Mouse (Mus musculus) C2C12 (cell line): ENCODE results near the gene Nrbf2. TPM values are rescaled to one million over a fixed set of nuclear protein-coding genes. Genes with fewer than 3 reads are reported as not detected.

ENCODE experiments used
- H3K27me3 ChIP-seq: one replicate; pipeline ENCODE4 v1.6.1; 2011; ENCODE audit not compliant: control insufficient read depth, insufficient read depth, insufficient read length
- H3K36me3 ChIP-seq: one replicate; pipeline ENCODE4 v1.6.1; 2011; ENCODE audit not compliant: control insufficient read depth, insufficient read depth
- H3K4me3 ChIP-seq: one replicate; pipeline ENCODE4 v1.5.1; 2011; ENCODE audit warnings: mild to moderate bottlenecking, control low read depth; ENCODE audit not compliant: poor library complexity, insufficient read depth, severe bottlenecking
- H3K79me2 ChIP-seq: one replicate; pipeline ENCODE4 v1.6.1; 2011; ENCODE audit not compliant: control insufficient read depth, insufficient read depth
- H3K79me3 ChIP-seq: one replicate; pipeline ENCODE4 v1.6.1; 2011; ENCODE audit warnings: low read depth, control low read depth
- H3ac ChIP-seq: one replicate; pipeline ENCODE3; 2011; ENCODE audit warnings: low read depth; ENCODE audit not compliant: control insufficient read depth, insufficient read length
- CEBPB ChIP-seq: IDR thresholded peaks from one replicate; pipeline ENCODE4 v1.6.1; 2011; ENCODE audit warnings: low read depth, mild to moderate bottlenecking, control low read depth, moderate library complexity
- CTCF ChIP-seq: IDR thresholded peaks from one replicate; pipeline ENCODE4 v1.5.1; 2011; ENCODE audit not compliant: control insufficient read depth, insufficient read depth, insufficient read length
- FOSL1 ChIP-seq: IDR thresholded peaks from one replicate; pipeline ENCODE4 v1.8.0; 2011; ENCODE audit warnings: mild to moderate bottlenecking, low read length; ENCODE audit not compliant: poor library complexity, insufficient read depth, severe bottlenecking
- MAX ChIP-seq: IDR thresholded peaks from one replicate; pipeline ENCODE4 v1.6.1; 2011; ENCODE audit warnings: mild to moderate bottlenecking, control low read depth
- MYOD1 ChIP-seq: IDR thresholded peaks from one replicate; pipeline ENCODE4 v1.6.1; 2011; ENCODE audit warnings: low read depth; ENCODE audit not compliant: control insufficient read depth, insufficient read length
- MYOG ChIP-seq: IDR thresholded peaks from one replicate; pipeline ENCODE4 v1.6.1; 2011; ENCODE audit not compliant: control insufficient read depth, insufficient read length; ENCODE audit errors: extremely low read depth
- USF1 ChIP-seq: IDR thresholded peaks from one replicate; pipeline ENCODE4 v1.6.1; 2011; ENCODE audit warnings: low read depth, mild to moderate bottlenecking, control low read depth, moderate library complexity
- polyA plus RNA-seq: library from polyadenylated mRNA; unstranded; fragments of >200 nt; fragmentation: generic; extraction: Trizol; gene quantifications from one replicate; pipeline ENCODE4 v1.2.1, GENCODE M21; 2012; ENCODE audit warnings: missing spikeins

Gene Nrbf2
- polyA plus RNA-seq, 1 experiment: 14.8 TPM

DNA sequence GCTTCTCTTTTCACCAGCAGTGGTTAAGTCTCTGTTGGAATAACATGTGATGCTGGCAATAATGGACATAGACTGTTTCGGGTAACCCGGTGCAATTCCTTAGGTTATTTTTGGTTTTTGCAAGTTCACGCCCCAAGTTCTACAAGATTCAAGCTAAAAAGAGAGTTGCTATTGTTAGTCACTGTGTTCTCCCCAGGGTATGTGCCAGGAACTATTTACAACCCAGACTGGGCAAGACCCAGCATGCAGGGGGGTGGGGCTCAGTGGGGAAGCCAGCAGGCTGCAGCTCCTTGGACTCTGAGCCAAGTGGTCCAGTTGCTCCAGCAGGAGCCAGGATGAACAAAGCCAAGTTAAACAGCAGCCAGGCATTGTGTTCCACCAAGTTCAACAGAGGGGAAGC, 2.8 kb upstream of the Nrbf2 start:
- TF ChIP-seq FOSL1: no peak
- TF ChIP-seq CTCF: no peak
- no peak for TF ChIP-seq MYOG
- no peak for TF ChIP-seq USF1
- TF ChIP-seq MYOD1: no peak
- H3K27me3 ChIP-seq: no peaks in the 10 kb centered on the region
- H3K36me3 ChIP-seq: no peaks in the 10 kb centered on the region
- H3K79me3 ChIP-seq: peaks cover 16% of the 10 kb centered on the region
- H3K79me2 ChIP-seq: peaks cover 21% of the 10 kb centered on the region
- H3K4me3 ChIP-seq: no peak overlapping the region
- H3ac ChIP-seq: no peak overlapping the region

DNA sequence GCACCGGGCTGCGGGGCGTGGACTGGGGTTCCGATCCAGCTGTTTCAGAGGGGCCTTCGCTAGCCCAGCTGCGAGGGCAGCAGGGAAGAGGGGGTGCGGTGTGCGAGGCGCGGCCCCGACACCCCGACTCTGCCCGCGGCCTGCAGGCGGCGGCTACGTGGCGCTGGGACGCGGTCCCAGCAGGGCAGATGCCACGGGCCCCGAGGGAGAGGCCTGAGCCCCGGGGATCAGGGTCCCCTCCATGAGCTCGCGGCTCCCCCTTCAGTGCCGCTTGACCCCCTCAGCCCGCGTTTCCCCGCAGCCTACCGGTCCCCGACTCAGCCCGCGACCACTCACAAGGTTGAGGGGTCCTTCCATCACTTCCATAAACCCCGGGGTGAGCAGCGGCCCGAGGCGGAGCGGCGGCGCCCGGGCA, 337 bp downstream of the Nrbf2 start:
- no peaks in the 10 kb centered on the region for H3K27me3 ChIP-seq
- H3ac ChIP-seq: peak overlapping the region; percentile 99
- H3K79me2 ChIP-seq: peaks cover 52% of the 10 kb centered on the region
- H3K4me3 ChIP-seq: peak overlapping the region; percentile 88
- TF ChIP-seq CEBPB: no peak
- TF ChIP-seq CTCF: no peak
- no peak for TF ChIP-seq MYOD1
- no peak for TF ChIP-seq FOSL1
- TF ChIP-seq MAX: no peak
- TF ChIP-seq MYOG: no peak
- no peak for TF ChIP-seq USF1
- no peaks in the 10 kb centered on the region for H3K36me3 ChIP-seq
- H3K79me3 ChIP-seq: peaks cover 44% of the 10 kb centered on the region

DNA sequence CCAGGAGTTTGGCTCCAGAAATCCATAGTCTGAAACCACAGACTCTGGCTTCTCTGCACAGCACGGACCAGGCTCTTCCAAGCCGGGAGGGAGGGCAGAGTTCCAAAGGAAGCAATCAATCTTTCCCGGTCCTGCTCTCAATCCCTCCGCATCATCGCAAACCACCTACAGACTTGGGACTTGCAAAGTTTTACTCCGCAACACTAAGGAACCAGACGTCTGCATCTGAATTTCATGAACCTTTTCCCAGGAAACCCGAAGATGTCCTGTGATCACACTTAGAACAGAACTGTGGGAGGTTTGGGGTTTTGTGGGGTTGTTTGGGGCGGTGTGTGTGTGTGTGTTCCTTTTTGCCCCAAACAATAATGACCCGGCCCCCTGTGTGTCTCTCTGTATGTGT, 794 bp downstream of the Nrbf2 start:
- H3ac ChIP-seq: peak overlapping the region; percentile 99
- no peaks in the 10 kb centered on the region for H3K36me3 ChIP-seq
- TF ChIP-seq MYOG (no peak), CEBPB (no peak), MYOD1 (no peak), USF1 (no peak), MAX (no peak), FOSL1 (no peak), CTCF (no peak)
- peak overlapping the region; percentile 88 for H3K4me3 ChIP-seq
- H3K79me2 ChIP-seq: peaks cover 57% of the 10 kb centered on the region
- H3K27me3 ChIP-seq: no peaks in the 10 kb centered on the region
- peaks cover 49% of the 10 kb centered on the region for H3K79me3 ChIP-seq

DNA sequence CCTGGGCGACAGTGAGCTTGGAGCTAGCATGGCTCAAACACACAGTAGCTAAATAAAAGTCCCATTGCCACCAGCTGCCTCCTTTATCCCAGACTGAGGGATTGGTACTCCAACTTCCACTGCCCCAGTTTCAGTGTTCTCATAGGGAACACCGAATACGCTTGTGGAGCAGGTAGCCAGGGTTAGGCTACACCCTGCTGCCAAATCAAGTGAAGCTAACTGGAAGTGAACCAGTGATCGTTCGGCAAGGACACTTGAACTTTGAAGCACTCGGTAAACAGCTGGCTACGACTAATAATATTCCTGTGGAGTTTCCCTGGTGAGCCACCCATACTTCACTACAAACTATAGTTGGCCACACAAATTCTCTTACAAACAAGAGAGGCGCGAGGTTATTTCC, 1.6 kb downstream of the Nrbf2 start:
- Histone ChIP-seq H3K27me3 (no peaks in the 10 kb centered on the region), H3K79me2 (peaks cover 65% of the 10 kb centered on the region), H3ac (no peak overlapping the region), H3K79me3 (peaks cover 56% of the 10 kb centered on the region), H3K4me3 (peak overlapping the region; percentile 88), H3K36me3 (no peaks in the 10 kb centered on the region)
- no peak for TF ChIP-seq USF1
- TF ChIP-seq MYOG: no peak
- TF ChIP-seq FOSL1: no peak
- no peak for TF ChIP-seq MYOD1
- TF ChIP-seq CEBPB: no peak
- no peak for TF ChIP-seq MAX

DNA sequence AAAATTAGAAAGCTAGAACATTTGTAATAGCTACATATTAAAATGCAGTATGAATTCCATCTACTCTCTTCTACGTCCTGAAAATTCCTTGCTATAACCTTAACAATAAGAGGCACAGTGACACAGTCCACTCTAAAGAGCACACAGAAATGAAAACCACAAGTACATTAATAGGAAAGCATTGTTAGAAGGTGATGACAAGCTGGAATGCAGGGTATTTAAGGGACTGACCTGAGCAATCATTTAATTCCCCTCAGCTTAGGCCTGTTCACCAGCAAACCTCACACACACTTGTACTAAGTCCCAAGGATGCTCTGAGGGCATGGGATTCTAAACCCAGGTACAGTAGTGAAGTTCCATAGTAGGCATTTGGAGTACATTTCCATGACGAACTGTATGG, 2.6 kb downstream of the Nrbf2 start:
- H3ac ChIP-seq: no peak overlapping the region

DNA sequence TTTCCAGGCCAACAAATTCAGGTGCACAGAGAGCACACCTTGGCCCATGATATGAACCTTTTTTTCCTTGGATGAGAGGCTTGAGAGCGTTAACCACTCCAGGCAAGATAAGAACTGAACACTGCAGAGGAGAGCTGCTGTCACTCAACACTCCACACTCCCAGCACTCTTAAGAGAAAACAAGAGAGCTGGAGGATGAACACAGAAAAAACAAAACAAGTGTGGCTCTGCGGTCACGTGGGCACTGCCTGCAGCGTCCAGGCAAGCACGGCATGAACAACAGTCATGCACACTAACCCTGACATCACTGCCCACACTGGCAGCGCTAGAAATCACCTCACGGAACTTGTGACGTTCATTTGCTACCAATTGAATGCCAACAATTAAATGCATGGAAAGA, 3.3 kb downstream of the Nrbf2 start:
- Histone ChIP-seq H3K79me3 (peaks cover 71% of the 10 kb centered on the region), H3K27me3 (no peaks in the 10 kb centered on the region), H3K79me2 (peaks cover 82% of the 10 kb centered on the region), H3ac (no peak overlapping the region), H3K4me3 (no peak overlapping the region), H3K36me3 (no peaks in the 10 kb centered on the region)
- no peak for TF ChIP-seq MYOD1
- TF ChIP-seq MYOG: no peak
- TF ChIP-seq CEBPB: no peak
- TF ChIP-seq MAX: peak; percentile 47
- peak; percentile 96 for TF ChIP-seq USF1
- no peak for TF ChIP-seq FOSL1
- no peak for TF ChIP-seq CTCF

More for the DNA sequence above, 2.6 kb downstream of the Nrbf2 start:
- no peaks in the 10 kb centered on the region for H3K27me3 ChIP-seq
- no peak overlapping the region for H3K4me3 ChIP-seq
- TF ChIP-seq CTCF (no peak), MAX (no peak), MYOG (no peak), CEBPB (no peak), MYOD1 (no peak), USF1 (no peak), FOSL1 (no peak)
- H3K79me2 ChIP-seq: peaks cover 75% of the 10 kb centered on the region
- peaks cover 65% of the 10 kb centered on the region for H3K79me3 ChIP-seq
- no peaks in the 10 kb centered on the region for H3K36me3 ChIP-seq
